Mouse (Mus musculus): ENCODE data around the gene Cyp4a32.

GRCm38 (mm10) chr4:115552726-115553125, 48.0 kb upstream of the Cyp4a32 start:
- TF ChIP-seq CTCF (IDR thresholded peaks at IDR 0.05; ENCODE audit: low read depth, low read length) = no peak
- TF ChIP-seq POLR2A (IDR thresholded peaks at IDR 0.05; ENCODE audit: insufficient read depth, low read length) = no peak

Measured in ES-Bruce4 (cell line).